Mouse (Mus musculus): ENCODE results near the gene Fgfbp3.

- no peak for TF ChIP-seq CTCF (IDR thresholded peaks at IDR 0.05; ENCODE audit: insufficient read depth, low read depth, low read length)
- TF ChIP-seq POLR2A (IDR thresholded peaks at IDR 0.05; ENCODE audit: insufficient read depth, low read depth, low read length): no peak
These were observed 6.4 kb downstream of the Fgfbp3 start for GRCm38 (mm10) chr19:36913064-36913463.

All from olfactory bulb, adult 2 months (tissue).